Mouse (Mus musculus): ENCODE measurements around the gene Psmd3. TPM values are rescaled to one million over a fixed set of nuclear protein-coding genes. Genes with fewer than 3 reads are reported as not detected.
"Not testable (repeated sequence)": the region's sequence is repeated elsewhere in the genome, so short reads cannot be mapped to it uniquely, and the experiment has no call there.

Gene Psmd3
- polyA plus RNA-seq, 2 experiments from 2014 or later = 14.2 to 25.7 TPM

- ATAC-seq = no peak
These were observed 10.8 kb downstream of the Psmd3 start for GRCm38 (mm10) chr11:98693201-98693600.

DNA sequence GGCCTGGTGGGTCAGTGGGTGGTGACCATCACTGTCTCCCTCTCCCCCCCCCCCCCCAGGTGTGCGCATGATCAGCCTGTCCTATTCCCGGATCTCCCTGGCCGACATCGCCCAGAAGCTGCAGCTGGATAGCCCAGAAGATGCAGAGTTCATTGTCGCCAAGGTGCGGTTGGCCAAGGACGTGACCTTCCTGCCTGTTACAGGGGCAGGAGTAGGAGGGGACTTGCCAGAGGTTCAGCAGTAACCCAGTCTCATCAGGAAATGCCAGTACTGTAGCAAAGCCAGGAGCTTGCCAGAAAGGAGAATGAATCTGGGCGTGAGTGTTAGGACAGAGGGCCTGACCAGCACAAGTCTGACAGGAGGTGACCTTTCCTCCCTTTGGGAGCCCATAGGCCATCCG is 11.4 kb downstream of the Psmd3 start:
- no peak for ATAC-seq

- no peak for ATAC-seq
These were observed 11.9 kb downstream of the Psmd3 start for GRCm38 (mm10) chr11:98694301-98694700.

DNA sequence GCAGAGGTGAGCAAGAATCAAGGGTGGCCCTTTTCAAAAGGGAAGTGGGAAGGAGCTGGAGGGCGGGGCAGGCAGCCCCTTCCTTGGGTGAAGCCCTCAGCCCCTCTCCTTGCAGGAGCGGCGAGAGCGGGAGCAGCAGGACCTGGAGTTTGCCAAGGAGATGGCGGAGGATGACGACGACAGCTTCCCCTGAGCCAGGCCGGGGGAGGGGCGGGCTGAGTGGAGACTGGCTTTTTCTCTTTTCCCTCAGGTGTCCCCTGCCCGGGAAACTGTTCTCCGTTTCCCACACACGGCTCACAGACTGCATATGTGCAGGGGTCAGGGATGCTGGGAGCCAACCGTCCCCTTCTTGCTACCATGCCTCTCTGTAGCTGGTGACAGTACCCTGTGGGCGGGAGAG is 13.1 kb downstream of the Psmd3 start:
- ATAC-seq = no peak

- ATAC-seq = no peak
These were observed 14.3 kb downstream of the Psmd3 start for GRCm38 (mm10) chr11:98696454-98697216.

- no peak for ATAC-seq
These were observed 14.9 kb downstream of the Psmd3 start for GRCm38 (mm10) chr11:98697225-98697624.

GRCm38 (mm10) chr11:98698849-98699640 is 16.7 kb downstream of the Psmd3 start:
- no peak for ATAC-seq

GRCm38 (mm10) chr11:98699911-98700310 is 17.6 kb downstream of the Psmd3 start:
- peak; percentile 43 for ATAC-seq

- no peak for ATAC-seq
These were observed 18.9 kb downstream of the Psmd3 start, which contains the start of gene Csf3 for GRCm38 (mm10) chr11:98701213-98701670. Gene Csf3 (plus strand): TSS chr11:98701263.

DNA sequence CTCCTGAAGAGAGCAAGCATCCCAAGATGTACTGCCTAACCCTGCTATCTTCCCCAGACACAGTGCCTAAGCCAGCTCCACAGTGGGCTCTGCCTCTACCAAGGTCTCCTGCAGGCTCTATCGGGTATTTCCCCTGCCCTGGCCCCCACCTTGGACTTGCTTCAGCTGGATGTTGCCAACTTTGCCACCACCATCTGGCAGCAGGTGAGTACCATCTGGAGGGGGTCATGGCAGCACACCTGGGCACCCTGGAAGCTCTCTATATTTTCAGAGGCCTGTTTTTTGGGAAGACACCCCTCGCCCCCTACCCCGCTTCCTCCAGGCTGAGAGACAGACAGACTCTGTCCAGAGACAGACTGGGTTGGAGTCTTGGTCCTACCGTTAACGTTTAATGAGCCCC is 20.0 kb downstream of the Psmd3 start:
- ATAC-seq = no peak

DNA sequence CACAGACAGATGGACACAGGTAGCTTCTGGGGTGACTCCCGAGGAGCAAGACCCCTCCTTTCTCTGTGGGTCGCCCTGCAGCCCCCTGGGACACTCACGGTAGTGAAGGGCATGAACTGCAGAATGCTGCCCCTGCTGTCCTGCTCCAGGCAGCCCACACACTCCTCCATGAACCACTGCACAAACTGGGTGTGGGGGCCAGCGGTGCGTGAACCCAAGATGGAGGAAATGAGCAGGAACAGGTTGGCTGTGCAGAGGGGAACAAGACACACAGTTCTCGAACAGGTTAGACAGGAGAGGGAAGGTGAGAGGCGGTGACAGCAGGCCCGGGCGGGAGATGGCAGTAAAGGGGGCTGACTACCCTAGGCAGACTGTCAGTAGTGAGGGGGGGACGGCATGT is 22.7 kb downstream of the Psmd3 start:
- ATAC-seq = no peak

DNA sequence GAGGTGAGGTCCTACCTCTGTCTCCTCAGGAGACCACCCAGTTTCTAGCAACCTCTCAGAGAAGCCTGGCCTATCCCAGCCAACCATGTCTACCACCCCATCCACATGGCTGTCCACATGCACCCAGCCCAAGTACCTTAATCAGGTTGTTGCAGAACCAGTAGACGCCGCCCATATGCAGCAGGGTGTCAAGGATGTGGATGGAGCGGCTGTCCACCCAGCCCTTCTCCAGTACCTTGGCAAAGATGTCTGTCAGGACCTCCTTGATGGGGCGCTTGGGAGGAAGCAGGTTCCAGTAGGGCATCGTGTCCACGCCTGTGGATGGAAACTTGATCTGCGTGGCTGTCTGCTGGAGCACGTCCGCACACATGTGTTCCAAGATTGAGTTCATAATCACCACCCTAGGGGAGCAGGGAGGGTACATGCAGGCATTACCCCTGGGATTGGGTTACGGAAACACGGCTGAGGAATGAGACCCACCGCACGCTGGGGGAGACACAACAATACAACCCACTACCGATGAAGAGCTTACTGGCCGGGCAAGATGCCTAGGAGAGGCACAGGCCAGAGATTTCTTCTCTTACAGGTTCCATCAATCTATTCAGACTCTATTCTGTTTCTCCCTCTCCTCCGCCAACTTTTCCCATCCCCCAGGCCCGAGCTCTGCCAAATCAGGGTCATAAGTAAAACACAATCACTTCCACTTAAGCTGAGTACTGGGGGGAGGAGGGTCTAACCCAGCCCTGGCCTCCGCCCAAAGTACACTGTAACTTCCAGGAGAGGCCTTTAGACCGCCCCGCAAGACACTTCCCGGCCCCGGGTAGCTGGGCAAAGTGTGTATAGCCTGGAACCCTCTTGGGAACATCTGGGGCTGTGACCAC is 25.3 kb downstream of the Psmd3 start:
- no peak for ATAC-seq

- no peak for ATAC-seq
These were observed 26.1 kb downstream of the Psmd3 start for GRCm38 (mm10) chr11:98708282-98708956.

DNA sequence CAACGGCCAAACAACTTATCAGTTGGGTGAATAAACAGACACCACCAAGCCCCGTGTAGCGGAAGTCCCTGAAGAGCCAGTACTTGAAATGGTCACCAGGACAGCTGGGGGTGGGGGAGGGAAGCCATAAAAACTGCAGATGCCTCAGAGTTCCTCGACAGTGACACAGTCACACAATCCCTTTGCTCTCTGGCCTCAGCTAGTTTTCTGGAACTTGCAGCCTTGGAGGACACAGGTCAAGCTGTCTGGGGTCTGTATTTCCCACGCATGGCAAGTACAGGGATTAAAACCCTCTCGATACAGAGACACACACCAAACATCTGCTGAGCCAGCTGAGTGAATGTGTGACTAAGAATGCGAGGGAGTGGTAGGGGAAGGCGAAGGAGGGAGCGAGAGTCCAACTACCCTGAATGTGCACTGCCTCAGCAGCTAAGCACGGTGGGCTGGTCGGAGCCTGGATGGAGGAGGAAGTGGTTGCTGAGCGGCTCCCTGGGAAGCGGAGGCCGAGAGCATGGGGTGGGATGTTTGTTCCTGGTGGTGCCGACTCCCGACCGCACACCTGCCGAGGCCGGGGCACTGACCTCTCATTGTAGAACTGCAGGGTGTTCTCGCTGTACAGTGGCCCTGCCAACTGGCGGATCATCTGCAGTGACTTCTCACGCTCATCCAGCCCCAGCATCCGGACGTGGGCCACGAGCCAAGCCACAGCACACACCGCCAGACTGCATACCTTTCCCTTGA is 26.8 kb downstream of the Psmd3 start:
- ATAC-seq = no peak

GRCm38 (mm10) chr11:98710416-98711045 is 28.2 kb downstream of the Psmd3 start:
- ATAC-seq = peak; percentile 36

- ATAC-seq = no peak
These were observed 28.7 kb downstream of the Psmd3 start for GRCm38 (mm10) chr11:98711046-98711434.

DNA sequence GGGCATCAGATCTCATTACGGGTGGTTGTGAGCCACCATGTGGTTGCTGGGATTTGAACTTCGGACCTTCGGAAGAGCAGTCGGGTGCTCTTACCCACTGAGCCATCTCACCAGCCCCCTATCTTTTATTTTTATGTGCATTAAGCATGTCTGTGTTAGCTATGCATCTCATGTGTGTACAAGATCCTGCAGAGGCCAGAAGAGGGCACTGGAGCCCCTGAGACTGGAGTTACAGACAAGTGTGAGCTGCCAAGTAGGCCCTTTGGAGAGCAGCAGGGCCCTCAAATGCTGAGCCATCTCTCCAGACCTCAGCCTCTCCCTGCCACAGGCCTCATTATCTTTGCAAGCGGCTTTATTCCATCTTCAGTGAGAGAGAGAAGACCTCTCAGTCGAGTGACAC is 29.7 kb downstream of the Psmd3 start:
- not testable (repeated sequence) for ATAC-seq

GRCm38 (mm10) chr11:98713703-98714102 is 31.3 kb downstream of the Psmd3 start:
- ATAC-seq = no peak

DNA sequence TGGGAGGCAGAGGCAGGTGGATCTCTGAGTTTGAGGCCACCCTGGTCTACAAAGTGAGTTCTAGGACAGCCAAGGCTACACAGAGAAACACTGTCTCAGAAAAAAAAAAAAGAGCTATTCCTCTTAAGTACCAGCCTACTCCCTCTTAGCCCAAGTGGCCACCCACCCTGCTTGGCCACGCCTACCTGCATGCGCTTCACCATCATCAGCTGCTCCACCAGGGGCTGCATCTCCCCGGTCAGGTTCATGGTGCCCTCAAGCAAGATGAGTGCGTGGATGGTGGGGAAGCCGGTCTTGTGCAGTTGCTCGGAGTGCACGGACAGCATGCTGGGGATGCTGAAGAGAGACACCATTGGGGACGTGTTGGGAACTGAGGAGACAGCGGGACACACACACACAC is 33.6 kb downstream of the Psmd3 start:
- no peak for ATAC-seq

- no peak for ATAC-seq
These were observed 35.5 kb downstream of the Psmd3 start for GRCm38 (mm10) chr11:98717904-98718303.

- no peak for ATAC-seq
These were observed 38.4 kb downstream of the Psmd3 start for GRCm38 (mm10) chr11:98720756-98721155.
